Mouse (Mus musculus) hindbrain, postnatal 0 days (tissue): ENCODE results near the gene Pum1. TPM values are rescaled to one million over a fixed set of nuclear protein-coding genes. Genes with fewer than 3 reads are reported as not detected.
A peak's percentile ranks its signal among the peaks of the same experiment; 100 is the strongest.

Experiments
- ATAC-seq: fragments of 200-750 bp; cut with Nextera tagmentation; 2 replicates; pipeline ENCODE4 v1.8.0; 2017; ENCODE audit warnings: mild to moderate bottlenecking, moderate TSS enrichment, moderate library complexity
- DNase-seq: peaks from one replicate; pipeline ENCODE4 v3.0.0-alpha.2; 2015; ENCODE audit warnings: low spot score
- H3K27ac ChIP-seq: fragments of 300-500 bp; sonication (generic); 2 replicates; pipeline ENCODE4 v1.5.1; 2014; ENCODE audit warnings: mild to moderate bottlenecking
- H3K27me3 ChIP-seq: fragments of 300-500 bp; sonication (generic); 2 replicates; pipeline ENCODE4 v1.6.1; 2014; ENCODE audit warnings: low read length, mixed read lengths; ENCODE audit not compliant: insufficient read depth
- H3K36me3 ChIP-seq: fragments of 300-500 bp; sonication (generic); 2 replicates; pipeline ENCODE4 v1.6.1; 2014; ENCODE audit warnings: low read length, mixed read lengths; ENCODE audit not compliant: insufficient read depth
- H3K4me1 ChIP-seq: fragments of 300-500 bp; sonication (generic); 2 replicates; pipeline ENCODE4 v1.6.1; 2014; ENCODE audit warnings: antibody characterized with exemption, low read length, mixed read lengths; ENCODE audit not compliant: insufficient read depth
- H3K4me2 ChIP-seq: fragments of 300-500 bp; sonication (generic); 2 replicates; pipeline ENCODE4 v1.6.1; 2014; ENCODE audit warnings: low read depth, mild to moderate bottlenecking, low read length, moderate library complexity, mixed read lengths
- H3K4me3 ChIP-seq: fragments of 300-500 bp; sonication (generic); 2 replicates; pipeline ENCODE4 v1.5.1; 2014; ENCODE audit warnings: low read length
- H3K9ac ChIP-seq: fragments of 300-500 bp; sonication (generic); replicated peaks from 2 replicates; pipeline ENCODE4 v1.6.1; 2014; ENCODE audit warnings: mild to moderate bottlenecking, low read length, moderate library complexity, mixed read lengths
- H3K9me3 ChIP-seq: fragments of 300-500 bp; sonication (generic); 2 replicates; pipeline ENCODE4 v1.6.1; 2016; ENCODE audit warnings: low read length, mixed read lengths
- CTCF ChIP-seq: IDR thresholded peaks from 2 replicates; pipeline ENCODE4 v1.5.1; 2016; ENCODE audit warnings: antibody characterized with exemption, control low read depth, low read depth
- WGBS: fragments of 180-500 bp; shearing (Covaris S2); extraction: QIAGEN DNeasy Blood & Tissue Kit; methylation state at CpG from one replicate; pipeline ENCODE4 v1.1.7; 2014; 5-methylcytosine and 5-hydroxymethylcytosine counted together
- polyA plus RNA-seq: library from polyadenylated mRNA; unstranded; fragments of >200 nt; fragmentation: Nextera tagmentation; extraction: Ambion mirVana; gene quantifications from 2 replicates; pipeline ENCODE4 v1.2.1, GENCODE M21; 2015
- total RNA-seq: library from RNA; depleted of rRNA; stranded (reverse); fragments of >200 nt; gene quantifications from 2 replicates; pipeline ENCODE4 v1.2.3, GENCODE M21; 2014; rRNA removed

Pum1 gene
- total and polyA plus RNA-seq, 2 experiments from 2014 or later, result 64.9 to 84.4 TPM

DNA sequence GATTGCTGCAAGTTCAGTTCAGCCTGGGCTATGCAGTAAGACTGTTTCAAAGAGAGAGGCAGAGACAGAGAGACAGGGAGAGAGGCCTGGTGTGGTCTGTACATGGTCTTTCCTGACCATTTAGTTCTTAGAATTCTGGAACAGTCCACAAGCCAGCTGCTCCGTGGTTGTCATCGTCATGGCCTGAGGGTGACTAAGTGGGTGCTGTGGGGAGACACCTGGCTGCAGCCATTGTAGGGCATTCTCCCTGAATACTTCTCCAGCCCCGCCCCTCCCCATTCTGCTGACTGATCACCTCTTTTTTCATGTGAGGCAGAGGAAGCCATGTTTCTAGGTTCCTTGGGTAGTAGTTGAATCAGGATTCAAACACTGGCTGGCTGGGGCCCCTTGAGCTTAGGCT, 156.7 kb downstream of the Pum1 start:
- H3K27me3 ChIP-seq, result no peaks in the 10 kb centered on the region
- H3K36me3 ChIP-seq, result peaks cover 37% of the 10 kb centered on the region
- 74% methylated on average over 3 of the region's 3 CpGs for WGBS
- no peaks in the 10 kb centered on the region for H3K9me3 ChIP-seq
- ATAC-seq (no peak), DNase-seq (no peak)
- no peak overlapping the region for H3K4me3 ChIP-seq
- no peak overlapping the region for H3K9ac ChIP-seq
- no peak overlapping the region for H3K27ac ChIP-seq
- H3K4me2 ChIP-seq, result no peak overlapping the region
- peaks cover 13% of the 10 kb centered on the region for H3K4me1 ChIP-seq
- no peak for TF ChIP-seq CTCF

DNA sequence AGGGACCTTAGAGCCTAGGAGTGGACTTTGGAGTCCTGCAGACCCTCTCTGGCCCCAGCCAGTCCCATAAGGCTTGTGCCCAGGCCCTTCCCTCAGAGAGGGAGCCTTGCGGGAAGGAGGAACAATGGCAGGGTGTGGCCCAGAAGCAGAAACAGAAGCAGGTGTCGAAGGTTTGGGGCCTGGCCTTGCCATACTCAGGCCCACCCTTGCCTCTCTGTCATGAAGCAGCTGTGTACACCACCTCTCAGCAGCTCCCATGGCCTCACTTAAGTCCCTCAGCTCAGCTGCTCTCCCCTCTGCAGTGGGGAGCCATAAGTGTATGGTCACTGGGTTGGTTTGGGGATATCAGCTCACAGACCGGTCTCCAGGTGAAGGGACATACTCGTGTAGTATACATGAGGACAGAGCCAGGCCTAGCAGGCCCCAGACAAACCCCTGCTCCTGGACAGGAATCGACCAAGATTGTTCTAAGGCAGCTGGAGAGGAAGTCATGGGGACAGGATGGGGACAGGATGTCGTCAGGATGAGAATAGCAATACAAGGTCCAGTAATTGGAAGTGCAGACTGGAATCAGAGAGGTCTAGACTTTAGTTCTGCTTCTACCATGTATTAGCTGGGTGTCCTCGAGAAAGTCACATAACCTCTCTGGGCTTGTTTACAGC, 157.6 kb downstream of the Pum1 start:
- H3K4me3 ChIP-seq, result no peak overlapping the region
- no peaks in the 10 kb centered on the region for H3K27me3 ChIP-seq
- no peaks in the 10 kb centered on the region for H3K9me3 ChIP-seq
- H3K4me1 ChIP-seq, result peaks cover 3% of the 10 kb centered on the region; the same call in 1 of the 2 replicates
- H3K27ac ChIP-seq, result no peak overlapping the region
- TF ChIP-seq CTCF, result no peak
- DNase-seq (no peak), ATAC-seq (no peak)
- 87% methylated on average over 7 of the region's 7 CpGs for WGBS
- no peak overlapping the region for H3K9ac ChIP-seq
- H3K36me3 ChIP-seq, result peaks cover 43% of the 10 kb centered on the region
- H3K4me2 ChIP-seq, result no peak overlapping the region

DNA sequence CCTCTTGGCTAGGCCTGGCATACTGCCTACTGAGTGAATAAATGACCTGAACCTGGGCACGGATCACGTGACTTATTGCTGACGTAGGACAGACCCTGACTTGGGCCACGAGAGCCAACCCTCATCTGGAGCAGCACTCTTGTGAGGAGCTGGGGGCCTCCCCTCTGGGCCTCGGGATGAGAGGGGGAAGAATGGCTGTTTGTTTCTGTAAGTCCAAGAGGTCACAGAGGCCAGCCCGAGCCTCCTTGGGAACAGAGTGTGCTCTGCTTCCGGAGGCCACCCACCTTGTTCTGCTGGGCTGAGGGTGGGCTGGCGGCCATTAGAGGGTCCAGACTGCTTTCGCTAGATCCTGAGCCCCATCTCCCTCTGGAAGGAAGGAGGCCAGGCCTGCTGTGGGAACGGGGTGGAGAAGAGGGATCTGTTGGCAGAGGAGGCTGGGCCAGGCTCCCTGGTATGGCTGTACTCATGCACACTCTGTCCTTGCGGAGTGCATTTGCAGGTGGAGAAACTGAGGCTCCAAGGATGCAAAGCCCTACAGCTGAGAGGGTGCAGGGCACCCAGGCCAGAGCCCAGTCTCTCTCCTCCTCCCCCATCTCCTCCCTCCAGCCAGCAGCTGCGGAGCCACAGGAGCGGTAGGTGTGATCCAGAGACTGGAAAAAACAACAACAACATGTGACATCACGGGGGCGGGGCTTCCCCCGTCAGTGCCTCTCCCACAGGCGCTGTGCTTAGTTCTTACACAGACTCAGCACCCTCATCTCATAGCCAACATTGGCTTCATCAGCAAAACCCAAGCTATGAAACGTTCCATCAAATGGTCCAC, 165.9 kb downstream of the Pum1 start:
- H3K27ac ChIP-seq, result peak overlapping the region; percentile 78
- 11% methylated on average over 18 of the region's 18 CpGs for WGBS
- no peaks in the 10 kb centered on the region for H3K9me3 ChIP-seq
- DNase-seq, result peak; percentile 68
- no peaks in the 10 kb centered on the region for H3K27me3 ChIP-seq
- H3K4me3 ChIP-seq, result no peak overlapping the region
- peaks cover 9% of the 10 kb centered on the region for H3K4me1 ChIP-seq
- no peak for TF ChIP-seq CTCF
- ATAC-seq, result peak; percentile 84
- 0 out of 2 replicates have a peak overlapping the region, but pooled peaks have one; percentile 7 for H3K4me2 ChIP-seq
- H3K9ac ChIP-seq, result peak overlapping the region; percentile 0; the same call in 1 of the 2 replicates
- peaks cover 7% of the 10 kb centered on the region for H3K36me3 ChIP-seq

Other genes with a start within 250 kb of the Pum1 start
- gene Nkain1, start 89.1 kb upstream of the Pum1 start, total RNA-seq, result 313 and 323 TPM in 2 replicates
- 10.1 and 10.2 TPM in 2 replicates for gene Nkain1, start 89.1 kb upstream of the Pum1 start, polyA plus RNA-seq
- 587 and 649 TPM in 2 replicates for gene Sdc3, start 129.2 kb downstream of the Pum1 start, total RNA-seq
- gene Sdc3, start 129.2 kb downstream of the Pum1 start, polyA plus RNA-seq, result 150 and 180 TPM in 2 replicates
- gene Laptm5, start 249.8 kb downstream of the Pum1 start, total RNA-seq, result 42.8 and 71.4 TPM in 2 replicates
- 40.8 and 43.1 TPM in 2 replicates for gene Laptm5, start 249.8 kb downstream of the Pum1 start, polyA plus RNA-seq